Mouse (Mus musculus) liver, adult 2 months (tissue): Measurements from ENCODE around the gene Tbx1.

Source experiments
- CTCF ChIP-seq: fragments of 200-500 bp; IDR thresholded peaks from 2 replicates; pipeline ENCODE4 v1.5.1; 2011; ENCODE audit warnings: low read depth, low read length, control low read depth
- POLR2A ChIP-seq: fragments of 200-500 bp; IDR thresholded peaks from 2 replicates; pipeline ENCODE4 v1.6.1; 2011; ENCODE audit warnings: low read length, control low read depth; ENCODE audit not compliant: insufficient read depth; ENCODE audit errors: extremely low read depth

DNA sequence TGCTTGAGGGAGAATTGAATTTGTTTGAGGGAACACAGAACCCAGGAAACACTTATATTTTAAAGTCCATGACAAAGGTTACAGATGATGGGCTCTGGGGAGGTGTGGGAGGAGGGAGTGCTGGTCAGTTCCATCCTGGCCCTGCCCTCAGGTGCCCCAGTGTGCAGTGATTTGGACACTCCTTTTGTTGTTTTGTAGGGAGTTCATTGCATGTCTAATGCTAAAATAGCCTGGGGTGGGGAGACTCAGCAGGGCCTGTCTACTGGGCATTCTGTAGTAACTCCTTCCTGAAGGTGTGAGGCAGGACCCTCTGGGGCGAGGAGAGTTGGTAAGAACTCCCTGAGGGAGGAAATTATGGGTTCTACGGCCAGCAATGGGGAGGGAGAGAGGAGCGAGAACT lies 46.3 kb upstream of the Tbx1 start:
- TF ChIP-seq CTCF (no peak), POLR2A (no peak)
